Mouse (Mus musculus): ENCODE results near the gene Tnp2.

DNA sequence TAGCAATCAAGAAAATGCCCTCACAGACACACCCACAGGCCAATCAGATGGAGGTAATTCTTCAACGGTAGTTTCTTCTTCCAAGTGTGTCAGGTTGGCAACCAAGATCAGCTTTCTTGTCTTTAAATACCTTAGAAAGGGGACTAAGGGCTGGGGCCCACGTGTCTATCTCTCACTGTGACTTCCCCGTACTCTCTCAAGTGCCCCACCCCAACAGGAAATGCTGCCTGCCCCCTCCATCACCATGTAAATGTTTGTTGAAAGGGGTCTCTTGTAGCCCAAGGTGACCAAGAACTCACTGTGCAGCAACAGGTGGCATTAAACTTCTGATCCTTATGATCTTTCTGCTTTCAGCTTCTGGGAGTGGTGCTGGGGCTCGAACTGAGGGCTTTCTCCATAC lies 25.3 kb upstream of the Tnp2 start:
- TF ChIP-seq CTCF (IDR thresholded peaks at IDR 0.05; ENCODE audit: low read depth) (no peak), EP300 (IDR thresholded peaks at IDR 0.05; ENCODE audit: low read depth) (no peak)

Data from liver, embryonic 14.5 days (tissue).